Mouse (Mus musculus): ENCODE data around the gene Polr2l. TPM values are rescaled to one million over a fixed set of nuclear protein-coding genes. Genes with fewer than 3 reads are reported as not detected.

The Polr2l gene
- polyA plus RNA-seq, 1 experiment from 2014 or later = 63.4 TPM

DNA sequence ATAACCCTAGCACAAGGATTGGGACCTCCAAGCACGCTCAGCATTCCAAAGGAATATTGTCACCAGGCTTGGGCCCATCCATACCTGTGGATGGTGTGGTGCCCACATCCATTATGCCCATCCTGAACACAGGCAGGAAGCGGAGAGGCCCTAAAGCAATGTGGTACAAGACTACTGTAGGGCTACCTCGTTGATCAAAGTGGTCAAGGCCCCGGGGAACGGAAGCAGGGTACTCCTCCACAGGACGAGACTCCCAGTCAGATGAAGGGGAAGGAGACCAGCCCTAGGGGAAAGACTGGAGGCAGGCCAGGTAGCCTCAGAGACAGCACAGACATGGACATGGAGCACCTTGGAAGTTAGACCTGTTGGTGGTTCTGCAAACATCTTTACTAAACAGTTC lies 2.2 kb downstream of the Polr2l start:
- no peak overlapping the region for H3K9ac ChIP-seq
- H3K4me3 ChIP-seq = no peak overlapping the region
- H3K9me3 ChIP-seq = no peaks in the 10 kb centered on the region
- no peak for ATAC-seq (ENCODE audit: low FRiP score, low read depth)
- no peak overlapping the region for H3K4me2 ChIP-seq (replicated peaks)
- H3K36me3 ChIP-seq = peaks cover 38% of the 10 kb centered on the region
- no peak overlapping the region for H3K27ac ChIP-seq
- no peaks in the 10 kb centered on the region for H3K27me3 ChIP-seq
- WGBS = 83% methylated on average over 6 of the region's 6 CpGs
- peaks cover 56% of the 10 kb centered on the region for H3K4me1 ChIP-seq

DNA sequence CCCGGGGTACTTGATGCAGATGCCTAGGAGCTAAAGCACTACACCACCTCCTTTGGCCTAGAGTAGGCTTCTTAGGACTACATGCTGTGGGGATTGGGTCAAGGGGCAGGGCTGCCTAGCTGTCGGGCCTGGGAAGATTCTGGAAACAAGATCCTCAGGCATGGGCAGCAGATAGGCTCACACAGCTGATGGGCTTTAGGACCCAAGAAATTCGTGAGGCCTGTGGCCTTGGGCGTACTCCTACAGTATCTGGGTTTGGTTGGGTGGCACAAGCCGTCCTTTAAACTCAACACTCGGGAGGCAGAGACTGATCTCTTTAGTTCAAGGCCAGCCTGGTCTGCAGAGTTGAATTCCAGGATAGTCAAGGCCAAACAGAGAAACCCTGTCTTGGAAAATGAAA lies 2.7 kb downstream of the Polr2l start:
- no peak for ATAC-seq (ENCODE audit: low FRiP score, low read depth)
- 78% methylated on average over 6 of the region's 6 CpGs for WGBS
- H3K9me3 ChIP-seq = no peaks in the 10 kb centered on the region
- H3K27ac ChIP-seq = no peak overlapping the region
- H3K4me2 ChIP-seq (replicated peaks) = no peak overlapping the region
- no peak overlapping the region for H3K9ac ChIP-seq
- peaks cover 38% of the 10 kb centered on the region for H3K36me3 ChIP-seq
- peaks cover 52% of the 10 kb centered on the region for H3K4me1 ChIP-seq
- no peaks in the 10 kb centered on the region for H3K27me3 ChIP-seq
- H3K4me3 ChIP-seq = no peak overlapping the region

- WGBS = 78% methylated on average over 1 of the region's 1 CpGs
- H3K27me3 ChIP-seq = peaks cover 2% of the 10 kb centered on the region
- H3K27ac ChIP-seq = no peak overlapping the region
- no peak overlapping the region for H3K4me2 ChIP-seq (replicated peaks)
- no peak overlapping the region for H3K9ac ChIP-seq
- no peak overlapping the region for H3K4me3 ChIP-seq
- H3K4me1 ChIP-seq = peaks cover 51% of the 10 kb centered on the region
- no peaks in the 10 kb centered on the region for H3K9me3 ChIP-seq
- H3K36me3 ChIP-seq = peaks cover 38% of the 10 kb centered on the region
- ATAC-seq (ENCODE audit: low FRiP score, low read depth) = no peak
Observed at GRCm38 (mm10) chr7:141471236-141471635, 3.7 kb downstream of the Polr2l start.

- Histone ChIP-seq H3K9ac (no peak overlapping the region), H3K4me2 (replicated peaks) (no peak overlapping the region), H3K27me3 (peaks cover 8% of the 10 kb centered on the region), H3K4me1 (peaks cover 50% of the 10 kb centered on the region), H3K36me3 (peaks cover 38% of the 10 kb centered on the region), H3K4me3 (no peak overlapping the region), H3K27ac (no peak overlapping the region), H3K9me3 (no peaks in the 10 kb centered on the region)
- no peak for ATAC-seq (ENCODE audit: low FRiP score, low read depth)
- WGBS = 93% methylated on average over 10 of the region's 10 CpGs
Observed at GRCm38 (mm10) chr7:141470637-141470944, 4.3 kb downstream of the Polr2l start.

DNA sequence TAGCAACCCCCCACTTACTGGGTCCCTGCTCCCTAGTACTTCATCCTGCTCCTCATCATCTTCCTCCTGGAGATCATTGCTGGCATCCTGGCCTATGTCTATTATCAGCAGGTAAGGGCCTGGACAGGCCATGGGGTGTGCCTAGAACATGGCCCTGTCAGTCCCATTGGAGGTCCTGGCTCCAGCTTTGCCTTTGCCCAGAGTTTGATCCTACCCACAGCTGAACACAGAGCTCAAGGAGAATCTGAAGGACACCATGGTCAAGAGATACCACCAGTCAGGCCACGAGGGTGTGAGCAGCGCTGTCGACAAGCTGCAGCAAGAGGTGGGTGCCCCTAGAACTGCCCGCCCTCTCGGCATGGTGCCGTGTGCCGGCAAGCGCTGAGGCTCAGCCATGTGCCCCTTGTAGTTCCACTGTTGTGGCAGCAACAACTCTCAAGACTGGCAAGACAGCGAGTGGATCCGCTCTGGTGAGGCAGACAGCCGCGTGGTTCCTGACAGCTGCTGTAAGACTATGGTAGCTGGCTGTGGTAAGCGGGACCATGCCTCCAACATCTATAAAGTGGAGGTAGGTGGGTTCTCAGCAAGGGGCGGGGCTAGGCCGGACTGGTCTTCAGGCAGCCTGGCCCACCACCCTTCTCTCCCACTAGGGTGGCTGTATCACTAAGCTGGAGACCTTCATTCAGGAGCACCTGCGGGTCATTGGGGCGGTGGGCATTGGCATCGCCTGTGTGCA lies 4.9 kb downstream of the Polr2l start:
- Histone ChIP-seq H3K9me3 (no peaks in the 10 kb centered on the region), H3K4me1 (peaks cover 54% of the 10 kb centered on the region), H3K36me3 (peaks cover 38% of the 10 kb centered on the region), H3K27me3 (peaks cover 14% of the 10 kb centered on the region), H3K4me3 (no peak overlapping the region), H3K27ac (no peak overlapping the region), H3K9ac (no peak overlapping the region), H3K4me2 (replicated peaks) (peak overlapping the region; percentile 91; the same call in 1 of the 2 replicates)
- WGBS = 89% methylated on average over 18 of the region's 18 CpGs
- no peak for ATAC-seq (ENCODE audit: low FRiP score, low read depth)

- H3K9me3 ChIP-seq = no peaks in the 10 kb centered on the region
- H3K4me2 ChIP-seq (replicated peaks) = peak overlapping the region; percentile 91
- 89% methylated on average over 6 of the region's 6 CpGs for WGBS
- no peak for ATAC-seq (ENCODE audit: low FRiP score, low read depth)
- H3K27me3 ChIP-seq = peaks cover 21% of the 10 kb centered on the region
- peak overlapping the region; percentile 86 for H3K9ac ChIP-seq
- peak overlapping the region; percentile 81 for H3K27ac ChIP-seq
- H3K4me1 ChIP-seq = peaks cover 59% of the 10 kb centered on the region
- peak overlapping the region; percentile 83 for H3K4me3 ChIP-seq
- H3K36me3 ChIP-seq = peaks cover 38% of the 10 kb centered on the region
Observed at GRCm38 (mm10) chr7:141469352-141469751, 5.6 kb downstream of the Polr2l start.

DNA sequence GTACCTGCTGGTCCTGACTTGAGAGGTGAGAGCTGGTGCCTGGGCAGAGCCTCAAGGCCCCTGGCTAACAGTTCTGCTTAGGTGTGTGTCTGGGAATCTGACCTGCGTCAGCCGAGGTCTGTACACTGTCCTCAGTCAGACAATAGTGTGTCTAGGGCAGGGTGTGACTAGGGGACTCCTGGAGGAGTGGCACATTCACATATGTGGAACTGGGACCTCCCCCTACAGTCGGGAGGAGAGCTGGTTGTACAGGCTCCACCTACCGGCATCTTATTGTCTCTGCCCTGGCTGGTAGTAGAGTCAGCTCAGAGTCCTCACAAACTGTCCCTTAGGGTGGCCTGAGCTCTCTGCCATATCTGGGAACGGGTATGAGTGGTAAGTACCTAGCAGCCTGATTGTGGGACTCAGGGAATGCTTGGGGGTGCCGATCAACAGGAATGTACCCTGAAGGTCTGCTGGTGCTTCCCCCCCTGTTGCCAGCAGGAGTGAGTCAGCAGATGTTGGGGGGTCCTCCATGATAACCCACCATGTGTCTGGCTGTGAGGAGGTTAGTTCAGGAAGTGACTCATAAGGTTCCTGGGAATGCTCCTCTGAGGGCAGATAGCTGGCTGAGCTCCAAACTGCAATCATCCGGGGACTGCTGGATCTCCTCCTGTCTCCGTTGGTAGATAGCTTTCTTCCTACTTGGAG lies 6.3 kb downstream of the Polr2l start:
- H3K4me2 ChIP-seq (replicated peaks) = peak overlapping the region; percentile 91
- H3K4me1 ChIP-seq = peaks cover 58% of the 10 kb centered on the region
- H3K36me3 ChIP-seq = peaks cover 38% of the 10 kb centered on the region
- H3K9me3 ChIP-seq = no peaks in the 10 kb centered on the region
- peak; percentile 60 for ATAC-seq (ENCODE audit: low FRiP score, low read depth)
- peak overlapping the region; percentile 83 for H3K4me3 ChIP-seq
- H3K27ac ChIP-seq = peak overlapping the region; percentile 81
- WGBS = 14% methylated on average over 8 of the region's 8 CpGs
- peak overlapping the region; percentile 86 for H3K9ac ChIP-seq
- peaks cover 28% of the 10 kb centered on the region for H3K27me3 ChIP-seq

DNA sequence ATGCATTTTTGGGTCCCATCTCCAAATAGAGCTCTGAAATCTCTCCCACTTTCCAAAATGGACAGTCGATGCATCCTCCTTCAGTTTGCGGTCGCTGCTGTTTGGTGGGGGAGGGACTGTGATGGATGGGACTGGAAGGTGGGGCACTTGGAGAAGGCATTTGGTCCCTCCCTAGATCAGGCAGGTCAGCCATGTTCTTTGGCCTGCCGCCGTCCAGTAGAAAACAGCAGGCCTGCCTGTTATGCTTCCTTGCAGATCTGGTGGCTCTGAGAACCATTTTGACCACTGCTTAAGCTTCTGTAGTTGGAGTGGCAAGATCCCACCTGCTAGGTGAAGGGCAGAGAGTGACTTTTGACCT lies 6.8 kb downstream of the Polr2l start:
- no peak for ATAC-seq (ENCODE audit: low FRiP score, low read depth)
- WGBS = 14% methylated on average over 5 of the region's 5 CpGs

DNA sequence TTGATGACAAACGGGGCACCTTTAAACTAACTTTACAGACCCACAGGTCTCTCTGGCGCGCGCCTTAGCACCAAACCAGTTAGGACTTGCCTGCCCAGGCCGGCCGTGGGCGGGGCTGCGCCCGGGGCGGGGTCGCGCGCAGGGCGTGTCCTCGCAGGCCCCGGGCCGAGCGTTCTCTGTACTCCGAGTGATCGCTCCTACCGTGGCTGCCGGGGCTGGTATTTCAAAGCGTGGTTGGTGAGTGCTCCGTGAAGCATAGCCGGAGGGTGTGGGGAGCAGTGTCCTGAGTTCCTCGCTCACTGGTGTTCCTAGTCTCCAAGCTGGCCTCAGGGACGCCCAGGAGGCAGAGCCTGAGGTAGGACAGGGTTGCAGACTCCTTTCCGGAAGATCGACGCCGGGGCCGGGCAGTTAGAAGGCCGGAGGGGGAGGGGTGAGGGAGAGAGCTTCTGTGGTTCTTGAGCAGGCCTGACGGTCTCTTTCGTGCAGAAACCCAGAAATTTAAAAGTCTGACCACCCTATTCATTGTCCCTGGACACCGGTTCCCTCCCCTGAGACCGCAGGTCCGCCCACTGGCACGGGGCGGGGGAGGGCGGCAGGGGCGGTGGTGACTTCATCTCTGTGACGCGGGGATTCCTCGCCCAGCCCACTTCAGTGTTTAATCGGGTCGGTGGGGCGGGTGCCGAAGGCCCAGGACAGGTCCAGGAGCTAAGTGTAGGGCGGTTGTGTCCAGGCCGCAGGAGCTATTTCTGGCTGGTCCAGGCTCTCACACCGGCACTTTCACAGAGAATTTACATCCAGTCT lies 7.5 kb downstream of the Polr2l start, which contains the start of gene Cd151:
TSS of gene Cd151 (plus strand) at position 163 of the 801 bp plus-strand sequence.
- Histone ChIP-seq H3K27me3 (peaks cover 40% of the 10 kb centered on the region), H3K4me2 (replicated peaks) (peak within 1 kb of the TSS; percentile 91), H3K27ac (peak within 1 kb of the TSS; percentile 81), H3K9me3 (no peaks in the 10 kb centered on the region), H3K36me3 (peaks cover 33% of the 10 kb centered on the region), H3K4me1 (peaks cover 56% of the 10 kb centered on the region), H3K9ac (peak within 1 kb of the TSS; percentile 86), H3K4me3 (peak within 1 kb of the TSS; percentile 83)
- WGBS = under 1% methylated on average over 52 of the region's 52 CpGs
- ATAC-seq (ENCODE audit: low FRiP score, low read depth) = peak; percentile 81

More for the DNA sequence above, 6.8 kb downstream of the Polr2l start:
- Histone ChIP-seq H3K9ac (peak overlapping the region; percentile 86), H3K36me3 (peaks cover 38% of the 10 kb centered on the region), H3K27me3 (peaks cover 33% of the 10 kb centered on the region), H3K4me3 (peak overlapping the region; percentile 83), H3K4me2 (replicated peaks) (peak overlapping the region; percentile 91), H3K9me3 (no peaks in the 10 kb centered on the region), H3K4me1 (peaks cover 54% of the 10 kb centered on the region), H3K27ac (peak overlapping the region; percentile 81; the same call in 1 of the 2 replicates)

GRCm38 (mm10) chr7:141466607-141467148 lies 8.3 kb downstream of the Polr2l start:
- WGBS = 56% methylated on average over 10 of the region's 10 CpGs
- Histone ChIP-seq H3K4me1 (peaks cover 63% of the 10 kb centered on the region), H3K9me3 (no peaks in the 10 kb centered on the region), H3K4me2 (replicated peaks) (peak overlapping the region; percentile 91), H3K27me3 (peaks cover 48% of the 10 kb centered on the region), H3K9ac (peak overlapping the region; percentile 86), H3K36me3 (peaks cover 26% of the 10 kb centered on the region), H3K27ac (peak overlapping the region; percentile 81), H3K4me3 (peak overlapping the region; percentile 83)
- no peak for ATAC-seq (ENCODE audit: low FRiP score, low read depth)

DNA sequence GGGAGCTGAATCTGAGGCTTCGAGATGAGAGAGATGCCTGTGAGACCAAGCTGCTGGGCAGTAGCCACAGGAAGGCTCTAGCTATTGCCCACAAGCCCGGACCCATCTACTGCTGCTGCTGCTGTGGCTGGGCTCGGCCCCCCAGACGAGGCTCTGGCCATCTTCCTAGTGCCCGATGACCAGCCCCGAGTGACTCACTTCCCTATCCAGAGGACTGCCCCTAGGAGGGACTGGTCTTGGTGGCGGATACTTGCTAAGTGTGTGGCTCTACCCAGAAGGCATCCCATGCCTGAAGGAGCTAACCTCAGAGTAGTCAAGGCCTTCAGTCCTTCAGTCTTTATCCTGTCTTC lies 8.9 kb downstream of the Polr2l start:
- ATAC-seq (ENCODE audit: low FRiP score, low read depth) = no peak
- H3K4me3 ChIP-seq = 0 out of 2 replicates have a peak overlapping the region, but pooled peaks have one; percentile 33
- H3K4me2 ChIP-seq (replicated peaks) = peak overlapping the region; percentile 60
- H3K27me3 ChIP-seq = peaks cover 54% of the 10 kb centered on the region
- H3K36me3 ChIP-seq = peaks cover 20% of the 10 kb centered on the region
- H3K9ac ChIP-seq = peak overlapping the region; percentile 61
- H3K9me3 ChIP-seq = no peaks in the 10 kb centered on the region
- peaks cover 66% of the 10 kb centered on the region for H3K4me1 ChIP-seq
- H3K27ac ChIP-seq = peak overlapping the region; percentile 39; the same call in 1 of the 2 replicates
- WGBS = 75% methylated on average over 7 of the region's 7 CpGs
